Mouse (Mus musculus) testis, adult 2 months (tissue): ENCODE data around the gene Igsf9.

Experiments
- CTCF ChIP-seq: fragments of 200-500 bp; IDR thresholded peaks from 2 replicates; pipeline ENCODE4 v1.5.1; 2012; ENCODE audit warnings: low read depth, mild to moderate bottlenecking, inconsistent platforms, low read length, moderate library complexity; ENCODE audit not compliant: control insufficient read depth, insufficient read depth, insufficient replicate concordance
- POLR2A ChIP-seq: fragments of 200-500 bp; IDR thresholded peaks from 2 replicates; pipeline ENCODE4 v1.6.1; 2012; ENCODE audit warnings: low read depth, mild to moderate bottlenecking, inconsistent platforms, low read length, moderate library complexity; ENCODE audit not compliant: control insufficient read depth

DNA sequence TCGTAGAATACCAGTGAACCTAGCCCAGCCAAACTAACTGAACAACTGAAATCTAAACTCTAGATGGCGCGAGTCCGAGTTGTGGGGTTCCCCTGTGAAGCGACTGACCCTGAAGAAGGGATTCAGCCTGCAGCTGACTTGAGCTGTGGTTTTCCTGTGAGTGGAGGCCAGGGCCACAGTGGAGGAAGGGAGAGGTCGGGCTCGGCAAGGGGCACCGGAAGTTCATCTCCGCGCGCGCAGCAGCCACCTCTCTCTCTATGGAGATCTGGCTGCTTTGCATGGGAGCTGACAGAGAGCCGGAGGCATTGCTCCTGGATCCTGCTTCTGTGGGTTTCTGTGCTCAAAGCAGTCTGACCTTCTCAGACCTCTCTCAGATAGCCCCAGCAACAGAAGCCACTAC lies 31.4 kb downstream of the Igsf9 start:
- TF ChIP-seq POLR2A: no peak
- no peak for TF ChIP-seq CTCF
